Mouse (Mus musculus) midbrain, embryonic 10.5 days (tissue): ENCODE measurements around the gene Dnmbp. TPM values are rescaled to one million over a fixed set of nuclear protein-coding genes. Genes with fewer than 3 reads are reported as not detected.

Source experiments
- DNase-seq: peaks from one replicate; pipeline ENCODE4 v3.0.0-alpha.2; 2017; ENCODE audit warnings: low spot score
- H3K27ac ChIP-seq: fragments of 300-500 bp; sonication (generic); replicated peaks from 2 replicates; pipeline ENCODE4 v1.5.1; 2016; ENCODE audit warnings: mild to moderate bottlenecking
- H3K27me3 ChIP-seq: fragments of 300-500 bp; sonication (generic); 2 replicates; pipeline ENCODE4 v1.6.1; 2016; ENCODE audit warnings: low read depth, mild to moderate bottlenecking; ENCODE audit not compliant: poor library complexity, severe bottlenecking
- H3K36me3 ChIP-seq: fragments of 300-500 bp; sonication (generic); 2 replicates; pipeline ENCODE4 v1.6.1; 2016; ENCODE audit warnings: mild to moderate bottlenecking, moderate library complexity
- H3K4me1 ChIP-seq: fragments of 300-500 bp; sonication (generic); 2 replicates; pipeline ENCODE4 v1.6.1; 2016
- H3K4me3 ChIP-seq: fragments of 300-500 bp; sonication (generic); 2 replicates; pipeline ENCODE4 v1.5.1; 2016; ENCODE audit warnings: mild to moderate bottlenecking, moderate library complexity
- H3K9me3 ChIP-seq: fragments of 300-500 bp; sonication (generic); replicated peaks from 2 replicates; pipeline ENCODE4 v1.6.1; 2016; ENCODE audit warnings: mild to moderate bottlenecking
- WGBS: fragments of 180-500 bp; shearing (Covaris S2); methylation state at CpG from one replicate; pipeline ENCODE4 v1.1.7; 2016; 5-methylcytosine and 5-hydroxymethylcytosine counted together
- polyA plus RNA-seq: library from polyadenylated mRNA; unstranded; fragments of >200 nt; fragmentation: Nextera tagmentation; extraction: Ambion mirVana; gene quantifications from 2 replicates; pipeline ENCODE4 v1.2.1, GENCODE M21; 2016

Dnmbp gene
- polyA plus RNA-seq = 16.5 and 17.0 TPM in 2 replicates

- Histone ChIP-seq H3K4me3 (peak within 1 kb of the TSS; percentile 72), H3K27me3 (peaks cover 15% of the 10 kb centered on the region; the same call in 1 of the 2 replicates), H3K4me1 (peaks cover 26% of the 10 kb centered on the region), H3K9me3 (no peaks in the 10 kb centered on the region), H3K27ac (peak within 1 kb of the TSS; percentile 85), H3K36me3 (no peaks in the 10 kb centered on the region)
- 5% methylated on average over 64 of the region's 94 CpGs for WGBS
- peak; percentile 83 for DNase-seq
These were observed at the start of gene Dnmbp for GRCm38 (mm10) chr19:43939769-43940689. Gene Dnmbp (minus strand): TSS chr19:43940191.

- H3K27ac ChIP-seq = no peak within 1 kb of the TSS
These were observed 46.2 kb upstream of the Dnmbp start, which contains the start of gene Cpn1 for GRCm38 (mm10) chr19:43986069-43986794. Gene Cpn1 (minus strand): TSS chr19:43986556.

GRCm38 (mm10) chr19:43981992-43982391, 42.0 kb upstream of the Dnmbp start:
- H3K27ac ChIP-seq = no peak overlapping the region
- H3K27me3 ChIP-seq = peaks cover 14% of the 10 kb centered on the region; the same call in 1 of the 2 replicates
- H3K4me3 ChIP-seq = no peak overlapping the region
- H3K4me1 ChIP-seq = peaks cover 11% of the 10 kb centered on the region
- WGBS = 92% methylated on average over 5 of the region's 5 CpGs
- no peaks in the 10 kb centered on the region for H3K36me3 ChIP-seq
- no peak for DNase-seq
- H3K9me3 ChIP-seq = no peaks in the 10 kb centered on the region

More at GRCm38 (mm10) chr19:43986069-43986794, 46.2 kb upstream of the Dnmbp start, which contains the start of gene Cpn1:
- 18% methylated on average over 30 of the region's 30 CpGs for WGBS
- Histone ChIP-seq H3K9me3 (no peaks in the 10 kb centered on the region), H3K4me3 (peak within 1 kb of the TSS; percentile 45), H3K27me3 (peaks cover 19% of the 10 kb centered on the region; the same call in 1 of the 2 replicates), H3K4me1 (peaks cover 11% of the 10 kb centered on the region), H3K36me3 (no peaks in the 10 kb centered on the region)
- peak; percentile 25 for DNase-seq

GRCm38 (mm10) chr19:43980711-43981110, 40.7 kb upstream of the Dnmbp start:
- Histone ChIP-seq H3K36me3 (no peaks in the 10 kb centered on the region), H3K9me3 (no peaks in the 10 kb centered on the region), H3K27me3 (peaks cover 3% of the 10 kb centered on the region; the same call in 1 of the 2 replicates), H3K4me1 (peaks cover 1% of the 10 kb centered on the region), H3K27ac (no peak overlapping the region), H3K4me3 (no peak overlapping the region)
- WGBS = 94% methylated on average over 17 of the region's 17 CpGs
- no peak for DNase-seq

- no peak overlapping the region for H3K27ac ChIP-seq
- no peak overlapping the region for H3K4me3 ChIP-seq
- no peaks in the 10 kb centered on the region for H3K27me3 ChIP-seq
- no peaks in the 10 kb centered on the region for H3K4me1 ChIP-seq
- no peak for DNase-seq
- no peaks in the 10 kb centered on the region for H3K36me3 ChIP-seq
- no peaks in the 10 kb centered on the region for H3K9me3 ChIP-seq
- WGBS = 95% methylated on average over 3 of the region's 3 CpGs
These were observed 37.8 kb upstream of the Dnmbp start for GRCm38 (mm10) chr19:43977799-43978198.

GRCm38 (mm10) chr19:43976661-43977060, 36.7 kb upstream of the Dnmbp start:
- H3K27me3 ChIP-seq = no peaks in the 10 kb centered on the region
- no peak overlapping the region for H3K27ac ChIP-seq
- no peaks in the 10 kb centered on the region for H3K36me3 ChIP-seq
- H3K4me1 ChIP-seq = no peaks in the 10 kb centered on the region
- no peaks in the 10 kb centered on the region for H3K9me3 ChIP-seq
- WGBS = 88% methylated on average over 6 of the region's 6 CpGs
- H3K4me3 ChIP-seq = no peak overlapping the region
- DNase-seq = no peak

GRCm38 (mm10) chr19:43974221-43974620, 34.2 kb upstream of the Dnmbp start:
- H3K27ac ChIP-seq = no peak overlapping the region
- H3K9me3 ChIP-seq = no peaks in the 10 kb centered on the region
- DNase-seq = no peak
- H3K4me3 ChIP-seq = no peak overlapping the region
- H3K27me3 ChIP-seq = no peaks in the 10 kb centered on the region
- H3K36me3 ChIP-seq = no peaks in the 10 kb centered on the region
- WGBS = 90% methylated on average over 6 of the region's 6 CpGs
- no peaks in the 10 kb centered on the region for H3K4me1 ChIP-seq

GRCm38 (mm10) chr19:43973711-43974110, 33.7 kb upstream of the Dnmbp start:
- Histone ChIP-seq H3K9me3 (no peaks in the 10 kb centered on the region), H3K4me1 (0 out of 2 replicates have a peak, but pooled peaks cover under 1% of the 10 kb centered on the region), H3K27me3 (peaks cover 3% of the 10 kb centered on the region; the same call in 1 of the 2 replicates), H3K27ac (no peak overlapping the region), H3K36me3 (no peaks in the 10 kb centered on the region), H3K4me3 (no peak overlapping the region)
- WGBS = 89% methylated on average over 9 of the region's 9 CpGs
- DNase-seq = no peak

GRCm38 (mm10) chr19:43972129-43972528, 32.1 kb upstream of the Dnmbp start:
- Histone ChIP-seq H3K9me3 (no peaks in the 10 kb centered on the region), H3K27me3 (peaks cover 10% of the 10 kb centered on the region; the same call in 1 of the 2 replicates), H3K4me3 (no peak overlapping the region), H3K36me3 (no peaks in the 10 kb centered on the region), H3K4me1 (peaks cover 6% of the 10 kb centered on the region), H3K27ac (no peak overlapping the region)
- WGBS = 94% methylated on average over 8 of the region's 8 CpGs
- DNase-seq = no peak

- DNase-seq = no peak
- Histone ChIP-seq H3K4me3 (no peak overlapping the region), H3K27ac (no peak overlapping the region), H3K36me3 (no peaks in the 10 kb centered on the region), H3K9me3 (no peaks in the 10 kb centered on the region), H3K4me1 (peaks cover 12% of the 10 kb centered on the region), H3K27me3 (peaks cover 30% of the 10 kb centered on the region)
- WGBS = 50% methylated on average over 10 of the region's 11 CpGs
These were observed 28.5 kb upstream of the Dnmbp start for GRCm38 (mm10) chr19:43968436-43969026.

- peaks cover 42% of the 10 kb centered on the region for H3K27me3 ChIP-seq
- no peak overlapping the region for H3K27ac ChIP-seq
- no peaks in the 10 kb centered on the region for H3K9me3 ChIP-seq
- no peaks in the 10 kb centered on the region for H3K36me3 ChIP-seq
- DNase-seq = no peak
- H3K4me1 ChIP-seq = peaks cover 20% of the 10 kb centered on the region
- WGBS = 82% methylated on average over 2 of the region's 2 CpGs
- no peak overlapping the region for H3K4me3 ChIP-seq
These were observed 26.5 kb upstream of the Dnmbp start for GRCm38 (mm10) chr19:43966481-43966880.

GRCm38 (mm10) chr19:43965496-43966085, 25.6 kb upstream of the Dnmbp start:
- WGBS = 90% methylated on average over 11 of the region's 11 CpGs
- H3K4me1 ChIP-seq = peaks cover 20% of the 10 kb centered on the region
- no peak overlapping the region for H3K4me3 ChIP-seq
- H3K27me3 ChIP-seq = peaks cover 42% of the 10 kb centered on the region
- no peaks in the 10 kb centered on the region for H3K36me3 ChIP-seq
- no peaks in the 10 kb centered on the region; the same call in 1 of the 2 replicates for H3K9me3 ChIP-seq
- no peak overlapping the region for H3K27ac ChIP-seq
- DNase-seq = no peak
